Mouse (Mus musculus): ENCODE data around the gene Fbxw25. TPM values are rescaled to one million over a fixed set of nuclear protein-coding genes. Genes with fewer than 3 reads are reported as not detected.
"Not testable (repeated sequence)": the region's sequence is repeated elsewhere in the genome, so short reads cannot be mapped to it uniquely, and the experiment has no call there.

Fbxw25 gene
- not detected in 2 replicates for polyA plus RNA-seq (2014; fragmentation: Nextera tagmentation; extraction: Ambion mirVana)

GRCm38 (mm10) chr9:109664552-109664951 lies at the start of gene Fbxw25:
Gene Fbxw25 (minus strand): TSS chr9:109664652.
- H3K9me3 ChIP-seq (ENCODE audit: control insufficient read depth, low read length); H3K4me2 ChIP-seq; DNase-seq (ENCODE audit: low spot score, missing footprints); H3K4me1 ChIP-seq (ENCODE audit: control insufficient read depth, insufficient read depth, low read length); ATAC-seq (ENCODE audit: low FRiP score); H3K4me3 ChIP-seq (ENCODE audit: low read depth, low read length); H3K27ac ChIP-seq (ENCODE audit: low read depth, low read length); H3K36me3 ChIP-seq (ENCODE audit: control insufficient read depth, insufficient read depth, low read length); H3K27me3 ChIP-seq (ENCODE audit: control insufficient read depth, insufficient read depth, low read length); H3K9ac ChIP-seq (ENCODE audit: low read length): not testable (repeated sequence)
- 67% methylated on average over 2 of the region's 2 CpGs for WGBS

DNA sequence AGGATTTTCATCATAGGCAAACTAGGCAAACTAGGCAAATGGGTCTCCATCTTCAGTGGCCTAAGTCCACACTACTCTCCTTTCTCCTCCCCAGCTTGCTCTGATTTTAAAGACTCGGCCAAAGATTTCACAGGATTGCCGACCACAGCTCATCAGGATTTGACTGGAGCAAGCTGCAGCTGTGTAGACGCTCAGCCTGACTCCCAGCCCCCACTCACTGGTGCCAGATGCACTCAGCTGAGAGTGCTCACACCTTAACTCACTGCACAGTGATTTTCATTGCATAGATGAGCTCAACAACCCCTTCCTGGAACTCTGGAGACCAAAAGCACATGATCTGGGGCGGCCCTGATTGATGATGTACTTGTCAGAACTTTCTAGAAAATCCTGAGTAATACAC lies 38.1 kb upstream of the Fbxw25 start, which contains the start of gene Fbxw18:
Gene Fbxw18, minus strand, starts transcription at position 101 of the 400 bp plus-strand sequence.
- not testable (repeated sequence) for DNase-seq (ENCODE audit: low spot score, missing footprints); ATAC-seq (ENCODE audit: low FRiP score); H3K9ac ChIP-seq (ENCODE audit: low read length); H3K27ac ChIP-seq (ENCODE audit: low read depth, low read length); H3K36me3 ChIP-seq (ENCODE audit: control insufficient read depth, insufficient read depth, low read length); H3K9me3 ChIP-seq (ENCODE audit: control insufficient read depth, low read length); H3K27me3 ChIP-seq (ENCODE audit: control insufficient read depth, insufficient read depth, low read length); H3K4me2 ChIP-seq; H3K4me3 ChIP-seq (ENCODE audit: low read depth, low read length); H3K4me1 ChIP-seq (ENCODE audit: control insufficient read depth, insufficient read depth, low read length)
- 77% methylated on average over 4 of the region's 4 CpGs for WGBS

- Histone ChIP-seq H3K4me3 (ENCODE audit: low read depth, low read length) (no peak overlapping the region), H3K9me3 (ENCODE audit: control insufficient read depth, low read length) (no peaks in the 10 kb centered on the region), H3K4me1 (ENCODE audit: control insufficient read depth, insufficient read depth, low read length) (no peaks in the 10 kb centered on the region), H3K27ac (ENCODE audit: low read depth, low read length) (no peak overlapping the region), H3K9ac (ENCODE audit: low read length) (no peak overlapping the region), H3K36me3 (ENCODE audit: control insufficient read depth, insufficient read depth, low read length) (no peaks in the 10 kb centered on the region), H3K27me3 (ENCODE audit: control insufficient read depth, insufficient read depth, low read length) (no peaks in the 10 kb centered on the region), H3K4me2 (no peak overlapping the region)
- no peak for ATAC-seq (ENCODE audit: low FRiP score)
- 14% methylated on average over 1 of the region's 1 CpGs for WGBS
- peak; percentile 86 for DNase-seq (ENCODE audit: low spot score, missing footprints)
These were observed 20.8 kb upstream of the Fbxw25 start for GRCm38 (mm10) chr9:109685299-109685698.

- H3K9ac ChIP-seq (ENCODE audit: low read length); H3K27me3 ChIP-seq (ENCODE audit: control insufficient read depth, insufficient read depth, low read length); DNase-seq (ENCODE audit: low spot score, missing footprints); H3K4me1 ChIP-seq (ENCODE audit: control insufficient read depth, insufficient read depth, low read length); H3K4me3 ChIP-seq (ENCODE audit: low read depth, low read length); H3K4me2 ChIP-seq; H3K36me3 ChIP-seq (ENCODE audit: control insufficient read depth, insufficient read depth, low read length); H3K27ac ChIP-seq (ENCODE audit: low read depth, low read length); ATAC-seq (ENCODE audit: low FRiP score); H3K9me3 ChIP-seq (ENCODE audit: control insufficient read depth, low read length): not testable (repeated sequence)
- 82% methylated on average over 2 of the region's 2 CpGs for WGBS
These were observed 38.5 kb downstream of the Fbxw25 start, which contains the start of gene Fbxw24 for GRCm38 (mm10) chr9:109625957-109626356. Gene Fbxw24 (minus strand): TSS chr9:109626057.

DNA sequence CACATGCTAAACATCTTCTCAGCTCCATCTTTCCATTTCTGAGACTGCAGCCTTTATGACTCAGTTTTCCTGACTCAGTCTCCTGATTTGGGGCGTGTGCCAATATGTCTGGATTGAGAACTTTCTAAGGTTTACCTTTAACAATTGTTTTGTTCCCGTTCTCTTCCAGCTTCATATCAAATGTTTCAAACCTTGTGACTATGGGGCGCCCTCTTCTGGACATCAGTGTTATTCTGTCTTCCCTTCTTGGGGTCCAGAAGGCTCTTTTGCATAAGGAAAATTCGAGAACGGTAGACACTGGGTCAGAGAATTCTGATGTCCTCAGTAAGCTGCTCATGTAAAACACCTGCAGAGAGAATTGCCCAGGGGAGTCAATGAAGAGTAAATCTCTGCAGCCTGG lies 57.6 kb downstream of the Fbxw25 start:
- H3K27ac ChIP-seq (ENCODE audit: low read depth, low read length); DNase-seq (ENCODE audit: low spot score, missing footprints); ATAC-seq (ENCODE audit: low FRiP score); H3K4me2 ChIP-seq; H3K9ac ChIP-seq (ENCODE audit: low read length); H3K4me1 ChIP-seq (ENCODE audit: control insufficient read depth, insufficient read depth, low read length); H3K9me3 ChIP-seq (ENCODE audit: control insufficient read depth, low read length); H3K36me3 ChIP-seq (ENCODE audit: control insufficient read depth, insufficient read depth, low read length); H3K27me3 ChIP-seq (ENCODE audit: control insufficient read depth, insufficient read depth, low read length); H3K4me3 ChIP-seq (ENCODE audit: low read depth, low read length): not testable (repeated sequence)
- WGBS, result 47% methylated on average over 5 of the region's 5 CpGs

DNA sequence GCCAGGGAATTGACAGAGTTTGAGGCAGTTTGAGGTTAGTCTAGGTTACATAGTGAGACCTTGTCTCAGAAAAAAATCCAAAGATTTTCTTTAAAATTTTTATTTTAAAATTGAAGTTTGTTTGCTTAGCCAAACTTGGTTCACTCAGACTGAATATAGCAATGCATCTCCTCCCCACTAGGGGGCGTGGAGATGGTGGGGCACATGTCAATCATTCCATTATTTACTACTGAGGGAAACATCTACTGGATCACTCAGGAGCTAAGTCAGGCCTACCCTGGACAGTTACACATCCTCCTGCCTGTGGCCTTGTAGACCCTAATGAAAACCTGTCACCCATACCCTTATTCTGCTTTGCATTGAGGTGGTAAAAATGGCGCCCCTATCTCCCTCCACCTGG lies 62.3 kb downstream of the Fbxw25 start:
- H3K4me2 ChIP-seq; DNase-seq (ENCODE audit: low spot score, missing footprints); H3K4me1 ChIP-seq (ENCODE audit: control insufficient read depth, insufficient read depth, low read length); H3K9me3 ChIP-seq (ENCODE audit: control insufficient read depth, low read length); H3K4me3 ChIP-seq (ENCODE audit: low read depth, low read length); H3K36me3 ChIP-seq (ENCODE audit: control insufficient read depth, insufficient read depth, low read length); H3K27ac ChIP-seq (ENCODE audit: low read depth, low read length); ATAC-seq (ENCODE audit: low FRiP score); H3K9ac ChIP-seq (ENCODE audit: low read length); H3K27me3 ChIP-seq (ENCODE audit: control insufficient read depth, insufficient read depth, low read length): not testable (repeated sequence)
- 53% methylated on average over 2 of the region's 2 CpGs for WGBS

DNA sequence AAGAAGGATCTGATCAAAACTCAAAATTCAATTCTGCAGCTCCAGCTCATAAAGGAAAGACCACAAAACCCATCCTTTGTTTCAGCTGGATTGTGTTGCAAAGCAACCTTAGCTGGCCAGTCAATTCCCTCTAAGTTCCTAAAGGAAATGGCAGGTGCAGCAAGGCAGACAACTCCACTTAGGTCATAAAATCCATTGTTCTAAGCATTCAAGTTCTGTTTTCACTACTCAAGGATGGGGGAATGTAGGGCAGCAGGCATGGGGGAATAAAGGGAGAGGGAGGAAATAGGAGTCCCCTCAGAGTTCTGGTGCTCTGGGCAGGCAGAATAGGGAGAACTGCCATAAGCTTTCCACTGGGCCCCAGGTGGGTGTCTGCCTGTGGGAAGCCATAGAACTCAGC lies 67.2 kb downstream of the Fbxw25 start:
- Histone ChIP-seq H3K9ac (ENCODE audit: low read length) (no peak overlapping the region), H3K36me3 (ENCODE audit: control insufficient read depth, insufficient read depth, low read length) (no peaks in the 10 kb centered on the region), H3K27me3 (ENCODE audit: control insufficient read depth, insufficient read depth, low read length) (no peaks in the 10 kb centered on the region), H3K4me3 (ENCODE audit: low read depth, low read length) (no peak overlapping the region), H3K4me2 (no peak overlapping the region), H3K9me3 (ENCODE audit: control insufficient read depth, low read length) (no peaks in the 10 kb centered on the region), H3K4me1 (ENCODE audit: control insufficient read depth, insufficient read depth, low read length) (no peaks in the 10 kb centered on the region), H3K27ac (ENCODE audit: low read depth, low read length) (no peak overlapping the region)
- ATAC-seq (ENCODE audit: low FRiP score), result no peak
- no peak for DNase-seq (ENCODE audit: low spot score, missing footprints)

Other genes starting within 250 kb of the Fbxw25 start
- 0.10 TPM in 1 of 2 replicates, not detected in the other for gene Fbxw16, start 215.5 kb downstream of the Fbxw25 start, polyA plus RNA-seq (2014; fragmentation: Nextera tagmentation; extraction: Ambion mirVana)
- gene Fbxw19, start 168.8 kb downstream of the Fbxw25 start, polyA plus RNA-seq (2014; fragmentation: Nextera tagmentation; extraction: Ambion mirVana), result not detected in 2 replicates
- not detected in 2 replicates for gene Fbxw15, start 96.4 kb downstream of the Fbxw25 start, polyA plus RNA-seq (2014; fragmentation: Nextera tagmentation; extraction: Ambion mirVana)
- not detected in 2 replicates for gene Fbxw24, start 38.6 kb downstream of the Fbxw25 start, polyA plus RNA-seq (2014; fragmentation: Nextera tagmentation; extraction: Ambion mirVana)
- not detected in 2 replicates for gene Fbxw18, start 38.0 kb upstream of the Fbxw25 start, polyA plus RNA-seq (2014; fragmentation: Nextera tagmentation; extraction: Ambion mirVana)
- 0.07 TPM in 1 of 2 replicates, not detected in the other for gene Fbxw26, start 81.4 kb upstream of the Fbxw25 start, polyA plus RNA-seq (2014; fragmentation: Nextera tagmentation; extraction: Ambion mirVana)
- not detected in 2 replicates for gene Fbxw27, start 126.0 kb upstream of the Fbxw25 start, polyA plus RNA-seq (2014; fragmentation: Nextera tagmentation; extraction: Ambion mirVana)
- gene Spink8, start 147.6 kb upstream of the Fbxw25 start, polyA plus RNA-seq (2014; fragmentation: Nextera tagmentation; extraction: Ambion mirVana), result not detected in 2 replicates
- 96.6 and 98.4 TPM in 2 replicates for gene Nme6, start 168.1 kb upstream of the Fbxw25 start, polyA plus RNA-seq (2014; fragmentation: Nextera tagmentation; extraction: Ambion mirVana)
- gene Camp, start 185.0 kb upstream of the Fbxw25 start, polyA plus RNA-seq (2014; fragmentation: Nextera tagmentation; extraction: Ambion mirVana), result 0.25 and 0.30 TPM in 2 replicates
- 33.6 and 36.9 TPM in 2 replicates for gene Cdc25a, start 210.9 kb upstream of the Fbxw25 start, polyA plus RNA-seq (2014; fragmentation: Nextera tagmentation; extraction: Ambion mirVana)

Data from midbrain, embryonic 11.5 days (tissue).